Comparison of ENCODE assay signal across 10 mouse cellular contexts in the genomic region with DNA sequence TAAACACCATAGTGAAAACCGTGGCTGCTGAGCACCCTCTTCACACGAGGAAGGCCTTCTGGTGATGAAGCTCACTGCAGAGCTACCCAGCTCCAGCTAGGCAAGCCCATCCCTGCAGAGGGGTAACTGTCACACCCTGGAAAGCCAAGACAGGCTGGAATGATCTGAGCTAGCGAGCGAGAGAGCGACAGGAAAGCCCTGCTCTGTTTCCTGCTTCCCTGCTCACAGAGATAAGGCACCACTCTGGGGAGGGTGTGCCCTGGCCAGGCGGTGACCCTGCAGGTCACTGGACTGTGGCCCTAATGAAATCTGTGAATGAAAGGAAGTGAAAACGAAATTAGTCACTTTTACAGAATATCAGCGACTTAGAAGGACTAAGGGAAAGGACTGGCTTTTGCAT. TPM values are rescaled to one million over a fixed set of nuclear protein-coding genes. Genes with fewer than 3 reads are reported as not detected.
DNase-seq lines count a peak whose midpoint lies in the region; ATAC-seq and TF ChIP-seq lines count a peak whose summit lies in the region.
"Had no signal": no experiment of that assay in that cellular context is flagged by ENCODE, and none has a peak within 500 bp of the region (broad histone marks: within the 10 kb centered on the region; RNA-seq: fewer than 3 reads in every experiment).

No protein-coding gene starts in this region.

- TF ChIP-seq CTCF in stomach, postnatal 0 days (IDR thresholded peaks at IDR 0.05; ENCODE audit: low read depth) = no peak
- TF ChIP-seq CTCF in layer of hippocampus, adult 2 months (conservative IDR thresholded peaks at IDR 0.05) = no peak

- H3K4me1 ChIP-seq in intestine, embryonic 15.5 days (replicated peaks) = peaks cover 11% of the 10 kb centered on the region
- peaks cover 9% of the 10 kb centered on the region for H3K4me1 ChIP-seq in liver, embryonic 13.5 days (replicated peaks)
- no peaks in the 10 kb centered on the region for H3K4me1 ChIP-seq in stomach, postnatal 0 days (replicated peaks; ENCODE audit: control insufficient read depth, insufficient read depth)
- peaks cover 11% of the 10 kb centered on the region for H3K4me1 ChIP-seq in midbrain, embryonic 15.5 days

- H3K4me2 ChIP-seq in intestine, embryonic 15.5 days (replicated peaks) = 0 out of 2 replicates have a peak overlapping the region, but pooled peaks have one; percentile 11
- no peak overlapping the region for H3K4me2 ChIP-seq in liver, embryonic 13.5 days
- H3K4me2 ChIP-seq in stomach, postnatal 0 days (replicated peaks; ENCODE audit: low read depth) = no peak overlapping the region
- no peak overlapping the region for H3K4me2 ChIP-seq in midbrain, embryonic 15.5 days

- DNase-seq in embryo, embryonic 11 days = peak; percentile 18
- no peak for DNase-seq in embryo, embryonic 9.5 days (ENCODE audit: extremely low spot score)
- no peak for DNase-seq in liver, embryonic 13.5 days
- DNase-seq in stomach, postnatal 0 days (ENCODE audit: low spot score) = peak; percentile 35
- no peak for DNase-seq in layer of hippocampus, adult 2 months (ENCODE audit: low spot score in 2 of 2)
- no peak for DNase-seq in frontal cortex, adult 2 months (ENCODE audit: extremely low spot score in 1 of 2, low spot score in 1 of 2)
- DNase-seq: gastrocnemius, postnatal 10 days had no signal

- peak; percentile 63 for ATAC-seq in intestine, embryonic 15.5 days
- ATAC-seq in liver, embryonic 13.5 days (ENCODE audit: low read depth) = peak; percentile 73
- ATAC-seq in stomach, postnatal 0 days (ENCODE audit: low FRiP score, low TSS enrichment) = peak; percentile 87
- no peak for ATAC-seq in midbrain, embryonic 15.5 days (replicated peaks)

- TF ChIP-seq EP300 in stomach, postnatal 0 days (optimal IDR thresholded peaks at IDR 0.05) = no peak

- no peaks in the 10 kb centered on the region for H3K9me3 ChIP-seq in intestine, embryonic 15.5 days
- no peaks in the 10 kb centered on the region for H3K9me3 ChIP-seq in liver, embryonic 13.5 days (replicated peaks)
- H3K9me3 ChIP-seq in stomach, postnatal 0 days (ENCODE audit: control insufficient read depth, low read length) = no peaks in the 10 kb centered on the region
- H3K9me3 ChIP-seq in midbrain, embryonic 15.5 days = no peaks in the 10 kb centered on the region

- no peak overlapping the region for H3K27ac ChIP-seq in intestine, embryonic 15.5 days
- H3K27ac ChIP-seq in liver, embryonic 13.5 days = no peak overlapping the region
- no peak overlapping the region for H3K27ac ChIP-seq in stomach, postnatal 0 days (replicated peaks)
- H3K27ac ChIP-seq in layer of hippocampus, adult 2 months = no peak overlapping the region
- no peak overlapping the region for H3K27ac ChIP-seq in midbrain, embryonic 15.5 days

- 28% methylated on average over 8 of the region's 8 CpGs for WGBS in intestine, embryonic 15.5 days
- 3% methylated on average over 8 of the region's 8 CpGs for WGBS in liver, embryonic 13.5 days (ENCODE audit: insufficient replicate concordance)
- WGBS in stomach, postnatal 0 days = 35% methylated on average over 8 of the region's 8 CpGs
- WGBS in midbrain, embryonic 15.5 days = 54% methylated on average over 8 of the region's 8 CpGs

- peaks cover 38% of the 10 kb centered on the region for H3K27me3 ChIP-seq in intestine, embryonic 15.5 days (replicated peaks)
- peaks cover 57% of the 10 kb centered on the region for H3K27me3 ChIP-seq in liver, embryonic 13.5 days
- H3K27me3 ChIP-seq in stomach, postnatal 0 days (ENCODE audit: control insufficient read depth, insufficient read depth, low read length) = no peaks in the 10 kb centered on the region
- H3K27me3 ChIP-seq in midbrain, embryonic 15.5 days (replicated peaks) = peaks cover 39% of the 10 kb centered on the region

- H3K36me3 ChIP-seq in intestine, embryonic 15.5 days = no peaks in the 10 kb centered on the region
- H3K36me3 ChIP-seq in liver, embryonic 13.5 days = no peaks in the 10 kb centered on the region
- no peaks in the 10 kb centered on the region for H3K36me3 ChIP-seq in stomach, postnatal 0 days (ENCODE audit: control insufficient read depth, insufficient read depth, low read length)
- no peaks in the 10 kb centered on the region for H3K36me3 ChIP-seq in midbrain, embryonic 15.5 days (replicated peaks)

- no peak overlapping the region for H3K9ac ChIP-seq in intestine, embryonic 15.5 days
- H3K9ac ChIP-seq in liver, embryonic 13.5 days = no peak overlapping the region
- H3K9ac ChIP-seq in stomach, postnatal 0 days (ENCODE audit: low read length) = no peak overlapping the region; the same call in 1 of the 2 replicates
- no peak overlapping the region for H3K9ac ChIP-seq in midbrain, embryonic 15.5 days

- no peak overlapping the region for H3K4me3 ChIP-seq in intestine, embryonic 15.5 days (replicated peaks)
- H3K4me3 ChIP-seq in liver, embryonic 13.5 days (replicated peaks) = no peak overlapping the region
- H3K4me3 ChIP-seq in stomach, postnatal 0 days (ENCODE audit: low read depth, low read length) = no peak overlapping the region
- H3K4me3 ChIP-seq in layer of hippocampus, adult 2 months = no peak overlapping the region
- H3K4me3 ChIP-seq in midbrain, embryonic 15.5 days = no peak overlapping the region

RNA-seq across cellular contexts. Expression of a gene that starts 4.2 kb away (rescaled TPM):
- 3.7 and 3.8 TPM in 2 replicates for polyA plus RNA-seq in intestine, embryonic 15.5 days (2015; fragmentation: Nextera tagmentation; extraction: Ambion mirVana)
- 1.0 and 1.1 TPM in 2 replicates for polyA plus RNA-seq in liver, embryonic 13.5 days (2015; fragmentation: Nextera tagmentation; extraction: Ambion mirVana)
- polyA plus RNA-seq in stomach, postnatal 0 days (2015; fragmentation: Nextera tagmentation; extraction: Ambion mirVana) = 1.4 and 1.5 TPM in 2 replicates
- total RNA-seq in layer of hippocampus, adult 2 months (2021) = 1 to 10 TPM; 2.8 to 3.1 TPM
- polyA plus RNA-seq in frontal cortex, adult 2 months (2012; rRNA removed) = 2.0 and 2.4 TPM in 2 replicates
- 1.6 TPM in 2 replicates for polyA plus RNA-seq in midbrain, embryonic 15.5 days (2015; fragmentation: Nextera tagmentation; extraction: Ambion mirVana)
- polyA plus RNA-seq: C2C12 had no signal

Comparison
In these comparisons a context has a peak if more than half of its experiments do, and no peak if none do; other contexts are left out.
1. DNase-seq: peak in embryo, embryonic 11 days (single experiment) and stomach, postnatal 0 days (single experiment); none in embryo, embryonic 9.5 days (single experiment), liver, embryonic 13.5 days (single experiment), layer of hippocampus, adult 2 months (0 of 2) and frontal cortex, adult 2 months (0 of 2).